Mouse (Mus musculus) E14TG2a.4 (cell line): ENCODE results near the gene Il4ra.

ENCODE experiments used
- CTCF ChIP-seq: conservative IDR thresholded peaks from 2 replicates; pipeline ENCODE4 v1.5.1; 2014; ENCODE audit warnings: low read length
- NANOG ChIP-seq: IDR thresholded peaks from 2 replicates; pipeline ENCODE4 v1.6.1; 2014; ENCODE audit warnings: borderline replicate concordance, low read length, mixed read lengths
- POU5F1 ChIP-seq: IDR thresholded peaks from 2 replicates; pipeline ENCODE4 v1.6.1; 2014; ENCODE audit warnings: low read length, borderline replicate concordance

- TF ChIP-seq CTCF (no peak), NANOG (no peak), POU5F1 (no peak)
These were observed 8.4 kb upstream of the Il4ra start for GRCm38 (mm10) chr7:125543497-125543896.
